In the genomic region with DNA sequence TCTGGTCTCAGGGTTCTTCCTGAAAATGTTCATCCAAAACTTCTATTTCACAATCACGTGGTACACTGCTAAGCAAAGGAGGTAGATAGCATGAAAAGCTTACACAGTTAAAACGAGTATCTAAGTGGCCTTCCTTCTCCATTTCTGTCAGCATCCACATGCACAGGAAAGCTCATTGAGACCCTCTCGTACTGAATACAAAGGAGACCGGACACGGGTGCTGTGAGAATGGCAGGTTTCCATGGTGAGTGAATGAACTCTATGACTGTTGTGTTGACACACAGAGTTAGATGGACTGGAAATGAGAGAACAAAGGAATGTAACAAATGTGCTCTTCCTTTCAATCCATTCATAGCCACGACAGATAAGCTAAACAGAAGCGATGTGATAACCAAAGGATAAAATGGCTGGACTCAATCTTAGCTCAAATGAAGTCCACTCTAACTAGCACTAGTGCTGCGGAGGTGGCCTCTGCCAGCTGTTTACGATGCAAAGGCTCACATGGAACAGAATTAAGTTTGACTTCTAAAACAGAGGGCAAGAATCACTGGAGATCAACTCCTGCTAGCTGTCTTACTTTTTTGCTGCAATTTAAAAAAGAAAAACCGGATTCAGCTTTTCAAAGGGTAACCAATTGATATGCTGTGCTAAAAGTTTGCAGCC, we compare ENCODE assay signal across 10 mouse cellular contexts.
A peak's percentile ranks its signal among the peaks of the same experiment; 100 is the strongest.
DNase-seq lines count a peak whose midpoint lies in the region; ATAC-seq and TF ChIP-seq lines count a peak whose summit lies in the region.
"Had no signal": no experiment of that assay in that cellular context is flagged by ENCODE, and none has a peak within 500 bp of the region (broad histone marks: within the 10 kb centered on the region; RNA-seq: fewer than 3 reads in every experiment).

No protein-coding gene starts in this region.

- peaks cover 33% of the 10 kb centered on the region for H3K27me3 ChIP-seq in forebrain, embryonic 10.5 days (ENCODE audit: poor library complexity, severe bottlenecking)
- H3K27me3 ChIP-seq in forebrain, embryonic 16.5 days (replicated peaks; ENCODE audit: control insufficient read depth, insufficient read depth, low read length), result no peaks in the 10 kb centered on the region
- H3K27me3 ChIP-seq in midbrain, embryonic 12.5 days, result peaks cover 18% of the 10 kb centered on the region
- no peaks in the 10 kb centered on the region for H3K27me3 ChIP-seq in lung, postnatal 0 days (replicated peaks; ENCODE audit: insufficient read depth, low read length)
- H3K27me3 ChIP-seq: Patski had no signal

- H3K27ac ChIP-seq in forebrain, embryonic 10.5 days, result peak overlapping the region; percentile 22
- no peak overlapping the region for H3K27ac ChIP-seq in forebrain, embryonic 16.5 days (ENCODE audit: low read length)
- H3K27ac ChIP-seq in midbrain, embryonic 12.5 days (replicated peaks), result peak overlapping the region; percentile 36; the same call in 1 of the 2 replicates
- no peak overlapping the region for H3K27ac ChIP-seq in lung, postnatal 0 days (ENCODE audit: low read length)
- H3K27ac ChIP-seq: left cerebral cortex, adult 2 months had no signal

- no peaks in the 10 kb centered on the region for H3K36me3 ChIP-seq in forebrain, embryonic 10.5 days (replicated peaks)
- no peaks in the 10 kb centered on the region for H3K36me3 ChIP-seq in forebrain, embryonic 16.5 days (ENCODE audit: control insufficient read depth, insufficient read depth)
- no peaks in the 10 kb centered on the region for H3K36me3 ChIP-seq in midbrain, embryonic 12.5 days
- no peaks in the 10 kb centered on the region for H3K36me3 ChIP-seq in lung, postnatal 0 days (ENCODE audit: insufficient read depth, low read length)

- peaks cover 37% of the 10 kb centered on the region for H3K4me1 ChIP-seq in forebrain, embryonic 10.5 days
- H3K4me1 ChIP-seq in forebrain, embryonic 16.5 days (replicated peaks; ENCODE audit: control insufficient read depth, insufficient read depth, low read length), result peaks cover 4% of the 10 kb centered on the region; the same call in 1 of the 2 replicates
- peaks cover 16% of the 10 kb centered on the region for H3K4me1 ChIP-seq in midbrain, embryonic 12.5 days
- H3K4me1 ChIP-seq in lung, postnatal 0 days (ENCODE audit: insufficient read depth, low read depth, low read length), result no peaks in the 10 kb centered on the region

- no peak for TF ChIP-seq EP300 in lung, postnatal 0 days (IDR thresholded peaks at IDR 0.05)

- TF ChIP-seq CTCF in brain, embryonic 14.5 days (IDR thresholded peaks at IDR 0.05; ENCODE audit: borderline replicate concordance, extremely low read depth, insufficient read depth, insufficient read length), result no peak
- TF ChIP-seq CTCF in lung, postnatal 0 days (IDR thresholded peaks at IDR 0.05), result no peak

- no peak for DNase-seq in forebrain, embryonic 10.5 days (ENCODE audit: extremely low spot score, low spot score)
- DNase-seq in brain, embryonic 14.5 days (ENCODE audit: low read depth), result peak; percentile 59
- no peak for DNase-seq in kidney, adult 8-10 months
- DNase-seq in lung, postnatal 36 days, result no peak
- no peak for DNase-seq in lung, postnatal 0 days (ENCODE audit: low spot score)

- H3K9me3 ChIP-seq in forebrain, embryonic 10.5 days, result no peaks in the 10 kb centered on the region
- H3K9me3 ChIP-seq in forebrain, embryonic 16.5 days (ENCODE audit: control insufficient read depth, low read length), result no peaks in the 10 kb centered on the region
- no peaks in the 10 kb centered on the region for H3K9me3 ChIP-seq in midbrain, embryonic 12.5 days
- no peaks in the 10 kb centered on the region for H3K9me3 ChIP-seq in lung, postnatal 0 days (ENCODE audit: low read length)

- ATAC-seq in forebrain, embryonic 16.5 days, result no peak
- ATAC-seq in granulocyte monocyte progenitor cell, adult 5-6 weeks (replicated peaks; ENCODE audit: poor library complexity, severe bottlenecking), result peak; percentile 31
- ATAC-seq in midbrain, embryonic 12.5 days (ENCODE audit: low FRiP score, low read depth), result peak; percentile 78
- ATAC-seq in lung, postnatal 0 days, result no peak
- ATAC-seq: Patski had no signal

- H3K4me3 ChIP-seq in forebrain, embryonic 10.5 days, result no peak overlapping the region
- H3K4me3 ChIP-seq in forebrain, embryonic 16.5 days (replicated peaks; ENCODE audit: low read length), result no peak overlapping the region
- H3K4me3 ChIP-seq in midbrain, embryonic 12.5 days, result no peak overlapping the region
- H3K4me3 ChIP-seq in lung, postnatal 0 days (ENCODE audit: low read depth, low read length), result no peak overlapping the region
- H3K4me3 ChIP-seq: left cerebral cortex, adult 2 months had no signal

- 40% methylated on average over 10 of the region's 10 CpGs for WGBS in forebrain, embryonic 10.5 days
- 13% methylated on average over 10 of the region's 10 CpGs for WGBS in forebrain, embryonic 16.5 days
- WGBS in midbrain, embryonic 12.5 days, result 14% methylated on average over 10 of the region's 10 CpGs
- WGBS in lung, postnatal 0 days, result 40% methylated on average over 10 of the region's 10 CpGs

- TF ChIP-seq POLR2A in brain, embryonic 14.5 days (IDR thresholded peaks at IDR 0.05; ENCODE audit: borderline replicate concordance, extremely low read depth, insufficient read depth, insufficient read length, poor library complexity, severe bottlenecking), result no peak

- H3K9ac ChIP-seq in forebrain, embryonic 16.5 days (replicated peaks; ENCODE audit: low read depth, low read length), result no peak overlapping the region
- no peak overlapping the region for H3K9ac ChIP-seq in midbrain, embryonic 12.5 days (replicated peaks)
- H3K9ac ChIP-seq in lung, postnatal 0 days (replicated peaks; ENCODE audit: low read depth), result no peak overlapping the region

- H3K4me2 ChIP-seq in forebrain, embryonic 16.5 days (ENCODE audit: low read length), result no peak overlapping the region
- peak overlapping the region; percentile 31 for H3K4me2 ChIP-seq in midbrain, embryonic 12.5 days (replicated peaks)
- no peak overlapping the region for H3K4me2 ChIP-seq in lung, postnatal 0 days (replicated peaks; ENCODE audit: low read depth, low read length)

Comparison
In these comparisons a context has a peak if more than half of its experiments do, and no peak if none do; other contexts are left out.
1. H3K27ac ChIP-seq: peak in forebrain, embryonic 10.5 days (single experiment) and midbrain, embryonic 12.5 days (single experiment); none in forebrain, embryonic 16.5 days (single experiment) and lung, postnatal 0 days (single experiment).
2. ATAC-seq: peak in granulocyte monocyte progenitor cell, adult 5-6 weeks (single experiment) and midbrain, embryonic 12.5 days (single experiment); none in forebrain, embryonic 16.5 days (single experiment) and lung, postnatal 0 days (single experiment).